Mouse (Mus musculus) embryo, embryonic 10 days (tissue): Measurements from ENCODE around the gene Acot5.
"Not testable (repeated sequence)": the region's sequence is repeated elsewhere in the genome, so short reads cannot be mapped to it uniquely, and the experiment has no call there.

Experiments
- DNase-seq: peaks from one replicate; pipeline ENCODE4 v3.0.0-alpha.2; 2015; ENCODE audit warnings: low spot score

Acot5 gene

DNA sequence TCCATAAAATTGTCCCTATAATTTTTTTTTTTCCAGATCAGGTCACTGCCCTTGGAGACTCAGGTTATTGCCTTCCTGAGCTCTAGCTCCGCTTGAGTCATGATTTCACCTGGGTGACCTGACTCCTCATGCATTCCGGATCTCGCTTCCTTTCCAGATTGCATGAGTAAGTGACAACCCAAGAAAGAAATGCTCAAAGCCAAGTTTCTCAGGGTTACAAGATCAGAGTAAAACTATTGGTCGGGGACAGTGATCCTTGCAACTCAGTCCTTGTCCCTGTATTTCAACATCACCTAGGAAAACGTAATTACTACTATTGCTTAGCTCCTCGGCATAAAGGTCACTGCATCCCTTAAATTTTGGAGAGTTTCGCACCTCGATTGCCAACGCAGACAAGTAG, at the start of gene Acot5:
Gene Acot5, plus strand, starts transcription at position 340 of the 400 bp plus-strand sequence.
- DNase-seq: no peak

DNA sequence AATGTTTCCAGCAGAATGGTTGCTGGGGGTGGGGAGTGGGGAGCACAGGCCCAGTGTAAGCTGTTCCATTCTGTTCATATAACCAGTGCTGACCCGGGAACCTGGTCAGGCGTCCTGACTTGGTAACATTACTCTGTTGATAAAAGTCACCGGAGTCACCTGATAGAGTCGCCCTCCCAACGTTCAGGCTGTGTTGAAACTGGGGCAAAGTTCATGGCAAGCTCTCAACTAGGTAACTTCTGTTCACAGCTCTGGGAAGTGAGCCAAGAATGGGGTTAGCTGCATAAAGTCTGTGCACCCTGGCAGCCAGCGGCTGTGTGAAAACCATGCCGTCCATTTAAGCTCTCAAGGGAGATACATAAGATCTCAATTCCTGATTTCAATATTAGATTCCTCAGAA, 48.6 kb upstream of the Acot5 start:
- DNase-seq: not testable (repeated sequence)

DNA sequence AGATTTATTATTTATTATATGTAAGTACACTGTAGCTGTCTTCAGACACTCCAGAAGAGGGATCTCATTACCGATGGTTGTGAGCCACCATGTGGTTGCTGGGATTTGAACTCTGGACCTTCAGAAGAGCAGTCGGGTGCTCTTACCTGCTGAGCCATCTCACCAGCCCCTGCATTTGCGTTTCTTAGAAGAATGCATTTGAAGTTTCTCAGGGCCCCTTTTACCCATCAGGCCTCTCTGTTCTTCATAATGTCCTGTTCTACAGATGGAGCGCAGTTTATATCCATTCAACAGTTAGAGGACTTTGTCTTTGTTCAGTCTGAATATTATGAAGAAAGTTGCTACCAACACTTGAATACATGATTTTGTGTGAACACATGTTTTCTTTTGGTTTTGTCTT, 46.9 kb upstream of the Acot5 start:
- DNase-seq: not testable (repeated sequence)

DNA sequence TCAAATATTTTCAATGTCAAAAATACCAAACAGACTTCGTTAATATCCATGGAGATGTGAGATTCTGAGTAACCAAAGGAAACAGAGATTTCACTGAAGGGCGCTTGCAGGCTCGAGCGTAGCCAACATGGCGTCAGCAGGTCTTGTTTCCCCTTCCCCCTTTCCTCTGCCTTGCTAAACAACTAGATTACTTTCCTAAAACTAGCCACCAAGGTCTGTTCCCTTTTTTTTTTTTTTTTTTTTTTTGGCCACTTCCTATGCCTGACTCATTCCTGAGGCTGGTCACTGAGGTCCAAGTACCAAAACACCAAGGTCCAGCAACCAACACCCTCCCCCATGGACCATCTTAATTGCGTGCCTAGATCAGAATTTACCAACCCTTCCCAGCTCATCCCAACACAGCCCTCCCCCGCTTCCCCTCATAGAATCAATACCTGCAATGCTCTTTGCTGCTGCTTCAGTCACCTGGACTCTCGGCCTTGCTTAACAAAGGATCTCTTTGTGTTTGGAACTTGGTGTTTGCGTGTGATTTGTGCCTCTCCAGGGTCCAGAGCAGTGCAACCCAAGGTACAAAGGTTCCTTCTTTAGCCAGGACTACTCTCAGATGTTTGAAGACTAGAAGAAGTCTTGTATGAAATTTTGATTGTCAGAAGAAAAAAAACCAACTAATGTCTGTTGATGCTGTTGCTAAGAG, 45.9 kb upstream of the Acot5 start:
- no peak for DNase-seq

DNA sequence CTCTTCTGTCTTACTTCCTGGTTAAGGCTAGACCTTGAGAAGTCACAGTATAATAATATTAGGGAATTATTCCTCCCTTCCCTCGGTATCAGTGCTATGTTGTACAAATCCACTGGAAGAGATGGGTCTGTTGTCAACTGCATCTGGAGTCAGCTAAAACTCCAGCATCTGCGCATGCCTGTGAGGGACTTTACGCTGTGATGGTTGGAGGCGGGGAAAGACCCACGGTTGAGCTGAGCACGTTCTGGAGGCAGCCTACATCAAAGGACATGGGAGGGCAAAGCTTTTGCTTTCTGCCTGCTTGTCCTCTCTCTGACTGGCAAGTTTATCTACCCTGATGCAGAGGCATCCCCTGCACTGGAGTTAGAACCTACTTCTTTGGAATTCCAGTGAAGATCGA, 43.2 kb upstream of the Acot5 start:
- DNase-seq: no peak

DNA sequence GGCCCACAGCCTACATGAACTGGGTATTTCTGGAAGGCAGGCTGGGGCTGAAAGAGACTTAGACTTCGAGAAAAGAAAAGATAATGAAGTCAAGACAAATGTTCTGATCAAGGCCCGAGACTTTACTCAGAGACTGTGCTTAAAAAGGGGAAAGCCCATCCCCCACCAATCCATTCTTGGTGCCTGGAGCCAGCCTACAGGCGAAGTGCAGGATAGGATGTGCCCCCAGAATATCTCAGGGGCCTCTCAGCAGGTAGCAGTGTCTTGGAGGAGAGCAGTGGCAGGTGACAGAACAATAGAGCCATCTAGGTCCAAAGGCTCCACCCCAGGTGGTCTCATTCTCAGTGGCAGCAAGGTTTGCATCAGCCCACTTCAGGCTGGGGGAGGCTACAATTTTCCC, 40.8 kb upstream of the Acot5 start:
- DNase-seq: not testable (repeated sequence)

DNA sequence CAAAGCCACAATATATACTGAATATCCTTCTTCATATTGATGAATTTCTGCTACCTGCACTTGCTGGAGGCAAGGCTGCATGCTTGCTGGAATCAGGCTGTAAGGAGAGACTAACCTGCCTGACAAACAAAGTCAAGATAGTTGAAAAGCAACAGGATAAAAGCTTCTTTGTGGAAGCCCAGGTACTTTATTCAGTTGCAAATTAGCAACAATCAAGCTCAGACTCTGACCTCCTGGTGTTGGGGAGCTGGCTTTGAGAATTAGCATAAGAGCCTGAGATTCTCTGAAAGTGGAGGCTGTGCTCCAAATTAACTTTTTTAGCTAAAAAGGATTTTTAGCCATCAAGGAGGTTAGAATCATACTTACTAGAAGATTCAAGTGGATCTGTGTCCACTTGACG, 40.1 kb upstream of the Acot5 start:
- DNase-seq: not testable (repeated sequence)

DNA sequence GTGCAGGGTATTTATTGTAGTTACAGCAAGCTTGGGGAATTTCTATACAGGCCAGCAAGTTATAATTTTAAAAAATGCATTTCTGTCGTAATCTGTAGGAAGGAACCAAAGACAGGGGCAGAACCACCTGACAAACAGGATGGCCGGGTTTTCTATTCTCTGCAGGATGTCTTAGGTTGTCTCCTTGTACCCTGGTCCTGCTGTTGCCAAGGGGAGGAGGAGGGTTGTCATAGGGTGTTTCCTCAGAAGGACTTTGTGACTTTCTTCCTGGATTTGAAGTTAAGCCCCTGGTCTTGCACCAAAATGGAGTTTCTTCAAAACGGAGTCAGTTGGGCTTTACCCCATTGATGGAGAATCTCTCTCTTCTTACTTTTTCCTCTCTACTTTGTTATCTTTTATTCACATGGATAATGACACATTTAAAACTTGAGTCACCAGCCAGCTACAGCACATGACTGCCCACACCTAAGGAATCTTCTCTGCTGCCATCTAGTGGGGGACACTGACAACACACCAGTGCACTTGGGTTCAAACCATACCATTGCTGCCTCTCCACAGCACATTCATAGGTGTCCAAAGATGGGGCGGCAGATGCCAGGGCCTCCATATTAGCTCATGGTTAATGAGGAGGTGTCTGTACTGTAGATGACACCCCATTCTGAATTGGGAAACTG, 38.3 kb upstream of the Acot5 start:
- DNase-seq: peak; percentile 88

DNA sequence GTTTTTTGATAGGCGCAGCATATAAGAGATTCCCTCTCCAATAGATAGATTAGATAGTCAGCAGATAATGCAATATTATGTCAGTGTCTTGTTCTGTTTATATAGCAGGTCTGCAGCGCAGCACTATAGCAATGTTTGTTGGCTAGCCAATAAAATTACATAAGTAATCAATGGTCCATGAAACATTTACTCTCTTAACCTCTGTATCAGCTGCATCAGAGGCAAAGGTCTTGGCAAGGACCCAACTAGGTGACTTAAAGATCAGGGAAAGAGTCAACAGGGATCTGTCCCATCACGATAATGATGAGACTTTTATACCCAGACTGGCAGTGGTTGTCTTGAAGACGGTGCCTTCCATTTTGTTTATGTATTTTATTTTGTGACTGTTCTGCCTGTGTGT, 36.3 kb upstream of the Acot5 start:
- no peak for DNase-seq

DNA sequence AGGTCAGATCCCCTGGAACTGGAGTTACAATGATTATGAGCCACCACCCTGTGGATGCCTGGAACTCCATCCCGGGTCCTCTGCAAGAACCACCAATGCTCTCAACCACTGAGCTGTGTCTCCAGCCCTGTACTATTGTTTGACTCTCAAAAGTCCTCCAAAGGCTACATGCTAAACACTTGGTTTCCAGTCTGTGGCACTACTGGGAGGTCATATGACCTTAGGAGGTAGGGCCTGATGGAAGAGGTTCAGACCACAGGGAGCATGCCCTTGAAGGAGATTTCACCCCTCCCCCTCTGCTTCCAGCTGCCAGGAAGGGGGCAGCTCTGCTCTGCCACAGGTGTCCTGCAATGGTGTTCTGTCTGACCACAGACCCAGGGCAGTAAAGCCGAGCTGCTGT, 35.8 kb upstream of the Acot5 start:
- DNase-seq: not testable (repeated sequence)

DNA sequence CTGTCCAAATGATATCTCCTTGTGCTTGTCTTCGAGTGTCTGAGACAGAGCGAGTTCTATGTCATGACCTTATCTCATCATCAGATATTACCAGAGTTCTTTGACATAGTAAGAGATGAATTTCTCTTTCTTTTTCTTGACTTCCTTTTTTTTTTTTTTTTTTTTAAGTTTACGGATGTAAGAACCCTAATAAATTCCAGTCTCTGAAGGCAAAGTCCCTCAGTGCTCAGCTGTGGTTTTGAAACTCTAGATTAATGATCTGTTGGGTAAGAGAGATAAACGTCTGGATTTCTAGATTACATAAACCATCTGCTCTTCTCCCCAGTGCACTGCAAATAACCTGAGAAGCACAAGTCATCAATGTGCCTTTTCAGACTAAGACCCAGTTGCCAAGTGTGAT, 35.0 kb upstream of the Acot5 start:
- DNase-seq: no peak

DNA sequence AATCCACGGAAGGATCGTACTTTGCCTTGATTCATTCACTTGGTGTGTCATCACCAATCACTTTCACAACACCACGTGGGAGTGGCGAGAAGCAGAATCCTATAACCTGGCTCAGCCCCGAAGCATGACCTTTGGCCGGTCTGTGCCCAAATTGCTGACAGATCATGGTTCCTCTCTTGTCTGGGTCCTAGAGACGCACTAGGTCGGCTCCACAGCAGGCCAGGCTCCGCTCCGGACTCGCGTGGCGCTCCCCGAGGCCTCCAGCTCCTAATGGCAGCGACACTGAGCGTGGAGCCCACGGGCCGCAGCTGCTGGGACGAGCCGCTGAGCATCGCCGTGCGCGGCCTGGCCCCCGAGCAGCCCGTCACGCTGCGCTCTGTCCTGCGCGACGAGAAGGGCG, 30.9 kb upstream of the Acot5 start, which contains the start of gene Acot4:
Gene Acot4, plus strand, starts transcription at position 139 of the 400 bp plus-strand sequence.
- peak; percentile 46 for DNase-seq

DNA sequence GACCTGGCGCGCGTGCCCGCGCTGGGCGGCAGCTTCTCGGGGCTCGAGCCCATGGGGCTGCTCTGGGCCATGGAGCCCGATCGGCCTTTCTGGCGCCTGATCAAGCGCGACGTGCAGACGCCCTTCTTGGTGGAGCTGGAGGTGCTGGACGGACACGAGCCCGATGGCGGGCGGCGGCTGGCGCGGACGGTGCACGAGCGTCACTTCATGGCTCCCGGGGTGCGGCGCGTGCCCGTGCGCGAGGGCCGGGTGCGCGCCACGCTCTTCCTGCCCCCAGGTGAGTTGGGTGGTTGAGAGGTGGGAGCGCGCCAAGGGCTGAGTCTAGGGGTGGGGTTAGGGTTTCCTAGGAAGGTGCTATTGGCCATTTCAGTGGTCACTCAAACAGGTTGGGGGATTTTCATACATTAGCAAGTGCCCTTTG, 30.4 kb upstream of the Acot5 start, which contains the start of gene Gm49366:
Gene Gm49366, plus strand, starts transcription at position 245 of the 421 bp plus-strand sequence.
- DNase-seq: peak; percentile 25

DNA sequence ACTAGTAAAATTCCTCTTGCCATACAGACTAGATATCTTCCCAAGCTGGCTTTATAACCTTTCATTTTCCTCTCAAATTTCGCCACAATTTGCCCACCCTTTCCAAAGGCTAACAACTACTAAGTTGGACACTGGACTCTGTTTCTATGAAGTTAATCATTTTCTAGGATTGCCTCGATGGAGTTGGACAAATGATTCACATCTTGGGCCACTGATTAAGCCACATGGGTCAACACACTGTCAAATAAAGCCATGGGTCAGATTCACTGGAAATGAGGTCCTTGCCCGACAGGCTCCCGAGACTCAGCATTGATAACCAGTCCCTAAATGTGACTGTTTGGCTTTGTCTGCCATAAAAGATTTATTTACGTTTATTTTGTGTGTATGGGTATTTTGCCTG, 26.9 kb upstream of the Acot5 start:
- DNase-seq: no peak

DNA sequence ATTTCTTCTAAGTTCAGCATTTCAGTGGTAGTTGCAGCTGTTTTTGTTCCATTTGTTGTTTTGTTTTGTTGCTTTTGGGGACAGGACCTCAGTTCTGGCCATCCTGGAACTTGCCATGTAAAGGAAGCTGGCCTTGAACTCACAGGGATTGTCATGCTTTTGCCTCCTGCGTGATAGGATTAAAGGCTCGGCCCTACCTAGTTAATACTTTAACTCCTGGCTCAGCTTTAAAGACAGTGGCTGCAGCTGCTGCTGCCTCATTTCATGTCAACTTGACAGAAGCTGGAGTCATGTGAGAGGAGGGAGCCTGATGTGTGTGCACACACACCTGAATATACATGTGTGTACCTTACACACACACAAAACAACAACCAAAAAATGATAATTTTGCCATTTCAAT, 25.1 kb upstream of the Acot5 start:
- no peak for DNase-seq

DNA sequence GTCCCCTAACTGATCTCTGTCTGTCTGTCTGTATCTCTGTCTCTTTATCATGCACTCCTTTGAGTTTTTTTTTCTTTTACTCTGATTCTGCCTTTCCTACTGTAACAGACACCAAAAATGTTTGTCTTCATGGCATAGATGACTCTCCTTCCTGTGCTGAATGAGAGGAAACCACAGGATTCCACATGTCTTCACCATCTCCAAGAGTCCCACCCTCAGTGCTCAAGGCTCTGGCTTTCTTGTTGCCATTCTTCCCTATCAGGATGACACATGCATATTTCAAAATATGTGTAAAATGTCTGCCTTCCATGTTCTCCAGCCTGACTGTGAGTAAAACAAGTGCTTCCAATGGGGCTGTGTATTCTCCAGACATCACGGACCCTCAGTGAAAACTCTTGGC, 22.2 kb upstream of the Acot5 start:
- no peak for DNase-seq

DNA sequence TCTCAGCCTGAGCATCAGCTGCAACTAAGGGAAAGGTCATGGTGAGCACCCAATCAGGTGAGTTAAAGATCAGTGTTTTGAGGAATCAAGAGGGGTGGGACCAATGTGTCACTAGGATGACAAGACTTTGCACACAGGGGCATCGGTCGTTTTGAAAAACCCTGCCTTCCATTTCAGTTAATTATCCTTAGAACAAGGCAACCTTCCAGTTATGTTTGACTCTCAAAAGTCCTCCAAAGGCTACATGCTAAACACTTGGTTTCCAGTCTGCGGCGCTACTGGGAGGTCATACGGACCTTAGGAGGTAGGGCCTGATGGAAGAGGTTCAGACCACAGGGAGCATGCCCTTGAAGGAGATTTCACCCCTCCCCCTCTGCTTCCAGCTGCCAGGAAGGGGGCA, 18.4 kb upstream of the Acot5 start:
- DNase-seq: not testable (repeated sequence)

DNA sequence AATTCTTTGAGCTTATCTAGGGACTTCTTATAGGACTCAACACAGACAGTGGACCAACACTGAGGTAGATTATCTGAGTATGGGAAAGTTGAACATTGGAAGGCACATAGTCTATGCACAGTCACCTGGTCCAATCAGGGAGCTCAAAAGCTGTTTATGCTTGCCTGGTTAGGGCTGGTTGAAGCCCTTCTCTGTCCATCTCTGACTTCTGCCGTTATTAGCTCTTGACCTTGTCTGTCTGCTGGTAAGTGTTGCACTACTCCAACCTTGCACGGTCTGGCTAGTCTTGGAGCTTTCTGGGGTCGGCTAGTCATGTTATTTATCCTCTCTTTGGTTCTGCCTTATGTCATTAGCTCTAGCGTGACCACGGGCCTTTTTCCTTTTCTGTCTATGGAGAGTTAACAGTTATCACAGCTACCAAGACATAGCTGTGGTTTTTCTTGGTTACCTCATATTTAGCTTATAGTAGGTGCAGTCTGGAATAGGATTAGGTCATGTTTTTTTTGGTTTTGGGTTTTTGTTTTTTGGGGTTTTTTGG, 17.1 kb upstream of the Acot5 start, which contains the start of gene Acot3:
Gene Acot3, plus strand, starts transcription at position 208 of the 538 bp plus-strand sequence.
- DNase-seq: no peak

DNA sequence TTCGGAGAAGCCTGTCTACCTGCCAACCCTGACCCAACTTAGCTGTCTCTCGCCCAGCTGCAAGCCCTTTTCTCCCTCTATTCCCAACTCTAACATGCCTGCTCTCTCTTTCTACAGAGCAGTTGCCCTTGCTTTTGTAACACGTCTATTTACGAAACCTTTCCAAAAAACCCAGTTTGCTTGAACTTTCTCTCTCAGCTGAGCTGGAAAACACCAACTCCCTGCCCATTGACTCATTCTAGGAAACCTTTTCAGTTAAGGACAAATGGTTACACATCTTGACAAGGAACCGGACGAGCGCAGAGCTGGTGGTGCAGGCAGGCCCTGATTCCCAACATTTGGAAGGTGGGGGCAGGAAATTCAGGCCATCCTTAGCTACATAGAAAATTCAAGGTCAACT, 16.5 kb upstream of the Acot5 start:
- DNase-seq: no peak

DNA sequence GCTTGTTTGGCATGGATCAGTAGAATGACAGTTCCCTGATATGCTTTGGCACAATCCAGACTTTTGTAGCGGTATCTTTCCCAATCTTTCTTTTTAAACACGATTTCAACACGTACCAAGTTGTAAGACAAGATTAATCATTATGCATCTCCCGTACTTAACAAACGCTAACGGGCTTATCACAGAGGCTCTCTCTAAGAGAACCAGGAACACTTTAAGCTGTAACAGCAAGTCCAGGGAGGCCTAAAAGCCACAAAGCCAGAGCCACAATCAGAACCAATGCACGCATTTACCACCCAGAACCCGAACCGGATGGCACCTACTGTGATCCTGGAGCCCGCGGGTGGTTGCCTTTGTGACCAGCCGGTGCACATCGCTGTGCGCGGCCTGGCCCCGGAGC, 16.0 kb upstream of the Acot5 start:
- DNase-seq: peak; percentile 4

DNA sequence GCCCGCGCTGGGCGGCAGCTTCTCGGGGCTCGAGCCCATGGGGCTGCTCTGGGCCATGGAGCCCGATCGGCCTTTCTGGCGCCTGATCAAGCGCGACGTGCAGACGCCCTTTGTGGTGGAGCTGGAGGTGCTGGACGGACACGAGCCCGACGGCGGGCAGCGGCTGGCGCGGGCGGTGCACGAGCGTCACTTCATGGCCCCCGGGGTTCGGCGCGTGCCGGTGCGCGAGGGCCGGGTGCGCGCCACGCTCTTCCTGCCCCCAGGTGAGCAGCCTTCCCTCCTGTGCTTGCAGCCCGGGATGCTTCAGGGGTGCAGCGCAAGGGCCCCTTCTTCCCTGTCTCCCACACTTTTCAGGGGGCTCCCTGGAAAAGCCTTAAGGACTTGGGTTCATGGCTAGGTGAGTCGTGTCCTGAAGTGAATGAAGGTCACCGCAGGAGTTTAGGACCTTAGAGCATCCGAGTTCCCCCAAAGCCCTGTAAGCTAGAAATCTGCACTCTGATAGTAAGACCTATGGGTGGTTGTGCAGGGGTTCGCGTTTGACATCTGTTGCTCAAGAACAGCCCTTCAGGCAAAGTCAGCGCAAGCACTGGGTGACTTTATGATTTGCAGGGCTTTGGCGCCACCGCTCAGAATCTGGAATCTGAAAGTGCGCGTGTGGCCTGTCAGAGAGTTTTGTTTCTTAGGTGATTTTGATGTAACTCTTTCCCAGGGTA, 15.3 kb upstream of the Acot5 start:
- peak; percentile 53 for DNase-seq

DNA sequence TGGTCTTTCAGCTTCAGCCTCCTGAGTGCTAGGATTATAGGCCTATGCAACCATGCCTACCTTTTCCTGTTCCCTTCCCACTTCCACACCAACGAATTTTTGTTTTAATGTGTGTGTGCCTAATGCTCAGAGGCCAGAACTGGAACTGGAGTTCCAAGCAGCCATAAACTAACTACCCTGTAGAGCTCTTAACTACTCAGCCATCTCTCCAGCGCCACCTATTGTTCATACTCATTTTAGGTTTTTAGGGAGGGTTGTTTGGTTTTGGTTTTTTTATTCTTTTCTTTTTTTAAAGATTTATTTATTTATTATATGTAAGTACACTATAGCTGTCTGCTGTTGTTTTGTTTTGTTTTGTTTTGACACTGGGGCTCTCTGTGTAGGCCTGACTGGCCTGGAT, 8.2 kb upstream of the Acot5 start:
- DNase-seq: peak; percentile 31

DNA sequence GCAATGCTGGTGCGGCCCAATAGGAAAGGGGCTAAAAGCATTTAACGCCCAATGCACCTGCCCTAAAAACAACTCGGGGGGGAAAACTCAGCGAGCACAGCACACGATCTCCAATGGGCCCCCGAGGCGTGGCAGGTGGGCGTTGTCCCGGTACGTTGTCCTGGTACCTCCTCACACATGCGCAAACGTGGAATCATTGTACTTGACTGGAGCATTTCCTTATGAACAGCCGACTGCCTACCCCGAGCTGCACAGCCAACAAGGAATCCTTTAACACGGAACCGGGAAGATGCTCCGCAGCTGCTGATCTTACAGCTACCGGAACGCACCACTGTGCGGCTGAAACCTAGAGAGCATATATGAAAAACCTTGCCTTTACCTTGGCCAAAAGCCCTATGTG, 6.8 kb upstream of the Acot5 start:
- DNase-seq: no peak
